Mouse (Mus musculus): Measurements from ENCODE around the gene Letmd1. TPM values are rescaled to one million over a fixed set of nuclear protein-coding genes. Genes with fewer than 3 reads are reported as not detected.
A peak's percentile ranks its signal among the peaks of the same experiment; 100 is the strongest.

Gene Letmd1
- polyA plus RNA-seq, 1 experiment from 2014 or later, result 22.9 TPM

GRCm38 (mm10) chr15:100436112-100436511 is 32.7 kb upstream of the Letmd1 start:
- no peaks in the 10 kb centered on the region for H3K4me1 ChIP-seq (ENCODE audit: insufficient read depth)
- no peaks in the 10 kb centered on the region for H3K9me3 ChIP-seq (ENCODE audit: low read depth, low read length)
- 61% methylated on average over 4 of the region's 4 CpGs for WGBS
- H3K27ac ChIP-seq (ENCODE audit: low read depth), result no peak overlapping the region
- no peak for DNase-seq
- TF ChIP-seq CTCF (IDR thresholded peaks at IDR 0.05; ENCODE audit: low read depth), result no peak
- H3K36me3 ChIP-seq (ENCODE audit: insufficient read depth), result no peaks in the 10 kb centered on the region
- no peak overlapping the region for H3K9ac ChIP-seq
- no peak for ATAC-seq (ENCODE audit: insufficient read depth)
- H3K4me3 ChIP-seq (ENCODE audit: low read depth, low read length), result no peak overlapping the region
- H3K27me3 ChIP-seq (ENCODE audit: insufficient read depth, low read length), result no peaks in the 10 kb centered on the region
- H3K4me2 ChIP-seq, result no peak overlapping the region

GRCm38 (mm10) chr15:100436518-100436917 is 32.3 kb upstream of the Letmd1 start:
- no peaks in the 10 kb centered on the region for H3K4me1 ChIP-seq (ENCODE audit: insufficient read depth)
- H3K4me3 ChIP-seq (ENCODE audit: low read depth, low read length), result no peak overlapping the region
- WGBS, result 44% methylated on average over 10 of the region's 10 CpGs
- H3K9ac ChIP-seq, result no peak overlapping the region
- DNase-seq (no peak), ATAC-seq (ENCODE audit: insufficient read depth) (no peak)
- H3K27me3 ChIP-seq (ENCODE audit: insufficient read depth, low read length), result no peaks in the 10 kb centered on the region
- H3K9me3 ChIP-seq (ENCODE audit: low read depth, low read length), result no peaks in the 10 kb centered on the region
- no peak overlapping the region for H3K27ac ChIP-seq (ENCODE audit: low read depth)
- no peaks in the 10 kb centered on the region for H3K36me3 ChIP-seq (ENCODE audit: insufficient read depth)
- H3K4me2 ChIP-seq, result no peak overlapping the region
- no peak for TF ChIP-seq CTCF (IDR thresholded peaks at IDR 0.05; ENCODE audit: low read depth)

GRCm38 (mm10) chr15:100443126-100443922 is 25.5 kb upstream of the Letmd1 start:
- Histone ChIP-seq H3K36me3 (ENCODE audit: insufficient read depth) (no peaks in the 10 kb centered on the region), H3K27ac (ENCODE audit: low read depth) (peak overlapping the region; percentile 84), H3K4me1 (ENCODE audit: insufficient read depth) (no peaks in the 10 kb centered on the region), H3K4me2 (peak overlapping the region; percentile 76), H3K4me3 (ENCODE audit: low read depth, low read length) (peak overlapping the region; percentile 40), H3K27me3 (ENCODE audit: insufficient read depth, low read length) (no peaks in the 10 kb centered on the region), H3K9me3 (ENCODE audit: low read depth, low read length) (no peaks in the 10 kb centered on the region), H3K9ac (peak overlapping the region; percentile 62)
- no peak for TF ChIP-seq CTCF (IDR thresholded peaks at IDR 0.05; ENCODE audit: low read depth)
- ATAC-seq (ENCODE audit: insufficient read depth) (peak; percentile 99), DNase-seq (peak; percentile 97)
- 3% methylated on average over 22 of the region's 31 CpGs for WGBS

DNA sequence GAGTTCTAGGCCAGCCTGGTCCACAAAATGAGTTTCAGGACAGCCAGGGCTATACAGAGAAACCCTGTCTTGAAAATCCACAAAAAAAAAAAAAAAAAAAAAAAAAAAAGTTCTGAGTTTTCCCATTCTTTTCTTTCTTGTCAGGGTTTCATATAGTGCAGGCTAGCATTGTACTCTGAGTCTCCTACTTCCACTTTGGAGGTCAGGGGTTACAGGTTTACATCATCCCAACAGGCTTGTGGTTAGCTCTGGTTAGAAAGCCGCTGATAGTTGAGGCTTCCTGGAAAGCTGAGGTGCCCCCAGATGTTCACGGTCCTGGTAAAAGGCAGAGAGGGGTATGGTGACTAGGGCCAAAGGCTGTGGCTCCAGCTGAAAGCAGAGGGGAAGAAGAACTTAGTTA is 21.9 kb upstream of the Letmd1 start:
- 77% methylated on average over 2 of the region's 2 CpGs for WGBS
- no peaks in the 10 kb centered on the region for H3K4me1 ChIP-seq (ENCODE audit: insufficient read depth)
- ATAC-seq (ENCODE audit: insufficient read depth), result no peak

DNA sequence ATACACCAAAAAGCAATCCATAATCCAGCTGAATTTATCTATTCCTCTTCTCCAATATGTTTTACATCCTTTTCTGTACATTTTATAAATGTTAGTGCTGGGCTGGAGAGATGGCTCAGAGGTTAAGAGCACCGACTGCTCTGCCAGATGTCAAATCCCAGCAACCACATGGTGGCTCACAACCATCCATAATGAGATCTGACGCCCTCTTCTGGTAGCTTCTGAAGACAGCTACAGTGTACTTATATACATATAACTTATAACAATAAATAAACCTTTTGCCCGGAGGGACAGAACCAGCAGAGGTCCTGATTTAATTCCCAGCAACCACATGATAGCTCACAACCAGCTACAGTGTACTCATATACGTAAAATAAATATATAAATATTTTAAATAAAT is 20.3 kb upstream of the Letmd1 start:
- H3K4me2 ChIP-seq, result no peak overlapping the region
- no peak overlapping the region for H3K4me3 ChIP-seq (ENCODE audit: low read depth, low read length)
- DNase-seq (no peak), ATAC-seq (ENCODE audit: insufficient read depth) (no peak)
- H3K27me3 ChIP-seq (ENCODE audit: insufficient read depth, low read length), result no peaks in the 10 kb centered on the region
- H3K9me3 ChIP-seq (ENCODE audit: low read depth, low read length), result no peaks in the 10 kb centered on the region
- H3K27ac ChIP-seq (ENCODE audit: low read depth), result no peak overlapping the region
- TF ChIP-seq CTCF (IDR thresholded peaks at IDR 0.05; ENCODE audit: low read depth), result 0 out of 2 replicates have a peak, but pooled peaks have one; percentile 13
- H3K36me3 ChIP-seq (ENCODE audit: insufficient read depth), result no peaks in the 10 kb centered on the region
- no peak overlapping the region for H3K9ac ChIP-seq
- H3K4me1 ChIP-seq (ENCODE audit: insufficient read depth), result no peaks in the 10 kb centered on the region
- 61% methylated on average over 4 of the region's 4 CpGs for WGBS

More for the DNA sequence above, 21.9 kb upstream of the Letmd1 start:
- no peak overlapping the region for H3K27ac ChIP-seq (ENCODE audit: low read depth)
- no peak overlapping the region for H3K4me2 ChIP-seq
- H3K9me3 ChIP-seq (ENCODE audit: low read depth, low read length), result no peaks in the 10 kb centered on the region
- no peak overlapping the region for H3K4me3 ChIP-seq (ENCODE audit: low read depth, low read length)
- no peak overlapping the region for H3K9ac ChIP-seq
- DNase-seq, result no peak
- H3K27me3 ChIP-seq (ENCODE audit: insufficient read depth, low read length), result no peaks in the 10 kb centered on the region
- H3K36me3 ChIP-seq (ENCODE audit: insufficient read depth), result no peaks in the 10 kb centered on the region
- TF ChIP-seq CTCF (IDR thresholded peaks at IDR 0.05; ENCODE audit: low read depth), result no peak

- no peaks in the 10 kb centered on the region for H3K9me3 ChIP-seq (ENCODE audit: low read depth, low read length)
- no peak for TF ChIP-seq CTCF (IDR thresholded peaks at IDR 0.05; ENCODE audit: low read depth)
- no peak overlapping the region for H3K4me3 ChIP-seq (ENCODE audit: low read depth, low read length)
- H3K27me3 ChIP-seq (ENCODE audit: insufficient read depth, low read length), result no peaks in the 10 kb centered on the region
- ATAC-seq (ENCODE audit: insufficient read depth) (no peak), DNase-seq (no peak)
- no peak overlapping the region for H3K9ac ChIP-seq
- no peak overlapping the region for H3K4me2 ChIP-seq
- H3K27ac ChIP-seq (ENCODE audit: low read depth), result no peak overlapping the region
- H3K36me3 ChIP-seq (ENCODE audit: insufficient read depth), result no peaks in the 10 kb centered on the region
- H3K4me1 ChIP-seq (ENCODE audit: insufficient read depth), result no peaks in the 10 kb centered on the region
- 86% methylated on average over 3 of the region's 3 CpGs for WGBS
Observed at GRCm38 (mm10) chr15:100449495-100449894, 19.3 kb upstream of the Letmd1 start.

GRCm38 (mm10) chr15:100451245-100451644 is 17.6 kb upstream of the Letmd1 start:
- WGBS, result 37% methylated on average over 16 of the region's 16 CpGs
- no peaks in the 10 kb centered on the region for H3K27me3 ChIP-seq (ENCODE audit: insufficient read depth, low read length)
- no peak for TF ChIP-seq CTCF (IDR thresholded peaks at IDR 0.05; ENCODE audit: low read depth)
- H3K9ac ChIP-seq, result no peak overlapping the region
- no peaks in the 10 kb centered on the region for H3K9me3 ChIP-seq (ENCODE audit: low read depth, low read length)
- DNase-seq (peak; percentile 82), ATAC-seq (ENCODE audit: insufficient read depth) (peak; percentile 56; the same call in 1 of the 2 replicates)
- H3K36me3 ChIP-seq (ENCODE audit: insufficient read depth), result no peaks in the 10 kb centered on the region
- H3K4me2 ChIP-seq, result no peak overlapping the region
- no peak overlapping the region for H3K4me3 ChIP-seq (ENCODE audit: low read depth, low read length)
- no peak overlapping the region for H3K27ac ChIP-seq (ENCODE audit: low read depth)
- H3K4me1 ChIP-seq (ENCODE audit: insufficient read depth), result no peaks in the 10 kb centered on the region

Data from lung, embryonic 14.5 days (tissue).